Mouse (Mus musculus): Measurements from ENCODE around the gene Zfp553. TPM values are rescaled to one million over a fixed set of nuclear protein-coding genes. Genes with fewer than 3 reads are reported as not detected.

Zfp553 gene
- polyA plus RNA-seq, 1 experiment from 2014 or later = 26.5 TPM

- ATAC-seq (ENCODE audit: low FRiP score) (no peak), DNase-seq (ENCODE audit: low spot score) (no peak)
- 83% methylated on average over 4 of the region's 4 CpGs for WGBS
- no peaks in the 10 kb centered on the region for H3K36me3 ChIP-seq (ENCODE audit: control insufficient read depth, insufficient read depth, low read length)
- H3K27ac ChIP-seq (ENCODE audit: low read depth, low read length) = no peak overlapping the region
- no peaks in the 10 kb centered on the region for H3K27me3 ChIP-seq (ENCODE audit: control insufficient read depth, insufficient read depth, low read length)
- no peaks in the 10 kb centered on the region; the same call in 1 of the 2 replicates for H3K4me1 ChIP-seq (replicated peaks; ENCODE audit: control insufficient read depth, insufficient read depth, low read length)
- no peak overlapping the region for H3K4me3 ChIP-seq (ENCODE audit: low read depth, low read length)
- H3K4me2 ChIP-seq (replicated peaks; ENCODE audit: low read depth, low read length) = no peak overlapping the region
- H3K9me3 ChIP-seq (ENCODE audit: control insufficient read depth, low read length) = no peaks in the 10 kb centered on the region
- no peak overlapping the region for H3K9ac ChIP-seq (ENCODE audit: low read depth, low read length)
These were observed 48.3 kb downstream of the Zfp553 start for GRCm38 (mm10) chr7:127281114-127281513.

GRCm38 (mm10) chr7:127282190-127282589 is 49.3 kb downstream of the Zfp553 start:
- no peak overlapping the region for H3K9ac ChIP-seq (ENCODE audit: low read depth, low read length)
- H3K4me2 ChIP-seq (replicated peaks; ENCODE audit: low read depth, low read length) = no peak overlapping the region
- H3K9me3 ChIP-seq (ENCODE audit: control insufficient read depth, low read length) = peaks cover 4% of the 10 kb centered on the region; the same call in 1 of the 2 replicates
- DNase-seq (ENCODE audit: low spot score) (no peak), ATAC-seq (ENCODE audit: low FRiP score) (no peak)
- no peak overlapping the region for H3K4me3 ChIP-seq (ENCODE audit: low read depth, low read length)
- no peaks in the 10 kb centered on the region for H3K27me3 ChIP-seq (ENCODE audit: control insufficient read depth, insufficient read depth, low read length)
- no peaks in the 10 kb centered on the region for H3K36me3 ChIP-seq (ENCODE audit: control insufficient read depth, insufficient read depth, low read length)
- no peaks in the 10 kb centered on the region; the same call in 1 of the 2 replicates for H3K4me1 ChIP-seq (replicated peaks; ENCODE audit: control insufficient read depth, insufficient read depth, low read length)
- WGBS = 81% methylated on average over 2 of the region's 2 CpGs
- H3K27ac ChIP-seq (ENCODE audit: low read depth, low read length) = no peak overlapping the region

- no peaks in the 10 kb centered on the region for H3K27me3 ChIP-seq (ENCODE audit: control insufficient read depth, insufficient read depth, low read length)
- H3K4me3 ChIP-seq (ENCODE audit: low read depth, low read length) = no peak overlapping the region
- peaks cover 4% of the 10 kb centered on the region; the same call in 1 of the 2 replicates for H3K9me3 ChIP-seq (ENCODE audit: control insufficient read depth, low read length)
- no peak for ATAC-seq (ENCODE audit: low FRiP score)
- no peaks in the 10 kb centered on the region for H3K36me3 ChIP-seq (ENCODE audit: control insufficient read depth, insufficient read depth, low read length)
- H3K27ac ChIP-seq (ENCODE audit: low read depth, low read length) = no peak overlapping the region
- no peak overlapping the region for H3K9ac ChIP-seq (ENCODE audit: low read depth, low read length)
- H3K4me2 ChIP-seq (replicated peaks; ENCODE audit: low read depth, low read length) = no peak overlapping the region
- 82% methylated on average over 5 of the region's 10 CpGs for WGBS
- H3K4me1 ChIP-seq (replicated peaks; ENCODE audit: control insufficient read depth, insufficient read depth, low read length) = no peaks in the 10 kb centered on the region
- no peak for DNase-seq (ENCODE audit: low spot score)
These were observed 52.3 kb downstream of the Zfp553 start for GRCm38 (mm10) chr7:127285154-127285553.

Other genes with a start within 250 kb of the Zfp553 start
- gene Mvp, start 218.4 kb upstream of the Zfp553 start, polyA plus RNA-seq (2014; fragmentation: Nextera tagmentation; extraction: Ambion mirVana) = 3.4 and 3.5 TPM in 2 replicates
- not detected in 2 replicates for gene Pagr1b, start 216.6 kb upstream of the Zfp553 start, polyA plus RNA-seq (2014; fragmentation: Nextera tagmentation; extraction: Ambion mirVana)
- 76.1 and 78.5 TPM in 2 replicates for gene Pagr1a, start 215.7 kb upstream of the Zfp553 start, polyA plus RNA-seq (2014; fragmentation: Nextera tagmentation; extraction: Ambion mirVana)
- gene Gm42742, start 212.0 kb upstream of the Zfp553 start, polyA plus RNA-seq (2014; fragmentation: Nextera tagmentation; extraction: Ambion mirVana) = 50.4 and 53.7 TPM in 2 replicates
- 7.2 and 7.7 TPM in 2 replicates for gene Prrt2, start 211.8 kb upstream of the Zfp553 start, polyA plus RNA-seq (2014; fragmentation: Nextera tagmentation; extraction: Ambion mirVana)
- gene Maz, start 206.0 kb upstream of the Zfp553 start, polyA plus RNA-seq (2014; fragmentation: Nextera tagmentation; extraction: Ambion mirVana) = 69.4 and 71.4 TPM in 2 replicates
- gene Kif22, start 190.6 kb upstream of the Zfp553 start, polyA plus RNA-seq (2014; fragmentation: Nextera tagmentation; extraction: Ambion mirVana) = 142 and 146 TPM in 2 replicates
- not detected in 2 replicates for gene Zg16, start 145.7 kb upstream of the Zfp553 start, polyA plus RNA-seq (2014; fragmentation: Nextera tagmentation; extraction: Ambion mirVana)
- gene AI467606, start 141.7 kb upstream of the Zfp553 start, polyA plus RNA-seq (2014; fragmentation: Nextera tagmentation; extraction: Ambion mirVana) = 1.0 and 1.3 TPM in 2 replicates
- gene Qprt, start 110.8 kb upstream of the Zfp553 start, polyA plus RNA-seq (2014; fragmentation: Nextera tagmentation; extraction: Ambion mirVana) = 1.7 and 2.0 TPM in 2 replicates
- 0.07 and 0.08 TPM in 2 replicates for gene Spn, start 95.2 kb upstream of the Zfp553 start, polyA plus RNA-seq (2014; fragmentation: Nextera tagmentation; extraction: Ambion mirVana)
- 64.7 and 76.2 TPM in 2 replicates for gene Cd2bp2, start 37.0 kb upstream of the Zfp553 start, polyA plus RNA-seq (2014; fragmentation: Nextera tagmentation; extraction: Ambion mirVana)
- 18.7 and 19.1 TPM in 2 replicates for gene Tbc1d10b, start 24.6 kb upstream of the Zfp553 start, polyA plus RNA-seq (2014; fragmentation: Nextera tagmentation; extraction: Ambion mirVana)
- gene Mylpf, start 24.2 kb upstream of the Zfp553 start, polyA plus RNA-seq (2014; fragmentation: Nextera tagmentation; extraction: Ambion mirVana) = 24.1 and 26.5 TPM in 2 replicates
- 23.7 and 30.0 TPM in 2 replicates for gene Sept1, start 69 bp downstream of the Zfp553 start, polyA plus RNA-seq (2014; fragmentation: Nextera tagmentation; extraction: Ambion mirVana)
- gene Zfp771, start 11.2 kb downstream of the Zfp553 start, polyA plus RNA-seq (2014; fragmentation: Nextera tagmentation; extraction: Ambion mirVana) = 53.2 and 54.0 TPM in 2 replicates
- 193 and 214 TPM in 2 replicates for gene Dctpp1, start 27.6 kb downstream of the Zfp553 start, polyA plus RNA-seq (2014; fragmentation: Nextera tagmentation; extraction: Ambion mirVana)
- 80.8 and 86.6 TPM in 2 replicates for gene Sephs2, start 41.0 kb downstream of the Zfp553 start, polyA plus RNA-seq (2014; fragmentation: Nextera tagmentation; extraction: Ambion mirVana)
- gene Itgal, start 63.2 kb downstream of the Zfp553 start, polyA plus RNA-seq (2014; fragmentation: Nextera tagmentation; extraction: Ambion mirVana) = 0.54 and 0.56 TPM in 2 replicates
- gene Zfp768, start 112.5 kb downstream of the Zfp553 start, polyA plus RNA-seq (2014; fragmentation: Nextera tagmentation; extraction: Ambion mirVana) = 5.1 and 5.7 TPM in 2 replicates
- 6.7 and 9.6 TPM in 2 replicates for gene Zfp747, start 143.0 kb downstream of the Zfp553 start, polyA plus RNA-seq (2014; fragmentation: Nextera tagmentation; extraction: Ambion mirVana)
- 5.4 and 6.2 TPM in 2 replicates for gene 9130019O22Rik, start 154.1 kb downstream of the Zfp553 start, polyA plus RNA-seq (2014; fragmentation: Nextera tagmentation; extraction: Ambion mirVana)
- 6.1 and 6.3 TPM in 2 replicates for gene E430018J23Rik, start 160.6 kb downstream of the Zfp553 start, polyA plus RNA-seq (2014; fragmentation: Nextera tagmentation; extraction: Ambion mirVana)
- 6.9 and 8.1 TPM in 2 replicates for gene Zfp764, start 173.8 kb downstream of the Zfp553 start, polyA plus RNA-seq (2014; fragmentation: Nextera tagmentation; extraction: Ambion mirVana)
- gene Zfp688, start 189.0 kb downstream of the Zfp553 start, polyA plus RNA-seq (2014; fragmentation: Nextera tagmentation; extraction: Ambion mirVana) = 29.8 and 33.6 TPM in 2 replicates
- gene Zfp689, start 216.1 kb downstream of the Zfp553 start, polyA plus RNA-seq (2014; fragmentation: Nextera tagmentation; extraction: Ambion mirVana) = 12.8 and 13.5 TPM in 2 replicates
- 61.4 and 72.1 TPM in 2 replicates for gene Prr14, start 226.6 kb downstream of the Zfp553 start, polyA plus RNA-seq (2014; fragmentation: Nextera tagmentation; extraction: Ambion mirVana)
- 10.5 and 15.1 TPM in 2 replicates for gene Fbrs, start 246.1 kb downstream of the Zfp553 start, polyA plus RNA-seq (2014; fragmentation: Nextera tagmentation; extraction: Ambion mirVana)

All from hindbrain, embryonic 11.5 days (tissue).